Mouse (Mus musculus) lung, postnatal 0 days (tissue): ENCODE results near the gene Cdkal1.

Experiments used
- CTCF ChIP-seq: IDR thresholded peaks from 2 replicates; pipeline ENCODE4 v1.5.1; 2016; ENCODE audit warnings: antibody characterized with exemption, mild to moderate bottlenecking
- EP300 ChIP-seq: IDR thresholded peaks from 2 replicates; pipeline ENCODE4 v1.6.1; 2016; ENCODE audit warnings: antibody characterized with exemption, mild to moderate bottlenecking, control low read depth

GRCm38 (mm10) chr13:29860087-29860486, 4.6 kb upstream of the Cdkal1 start:
- TF ChIP-seq CTCF (no peak), EP300 (no peak)
